Mouse (Mus musculus) ZHBTc4 (cell line): Measurements from ENCODE around the gene Pgf.

ENCODE experiments used
- DNase-seq: peaks from one replicate; pipeline ENCODE4 v3.0.0-alpha.2; 2011; ENCODE audit warnings: low read depth, low spot score

Gene Pgf

GRCm38 (mm10) chr12:85177740-85178239, at the start of gene Pgf:
Pgf (minus strand) TSS chr12:85177790.
- no peak for DNase-seq

GRCm38 (mm10) chr12:85227227-85227626, 49.6 kb upstream of the Pgf start:
- no peak for DNase-seq

- peak; percentile 52 for DNase-seq
These were observed 42.3 kb upstream of the Pgf start for GRCm38 (mm10) chr12:85219905-85220290.

GRCm38 (mm10) chr12:85219236-85219904, 41.8 kb upstream of the Pgf start, which contains the start of gene Eif2b2:
Eif2b2 (plus strand) TSS chr12:85219481.
- peak; percentile 99 for DNase-seq

- DNase-seq: no peak
These were observed 40.2 kb upstream of the Pgf start for GRCm38 (mm10) chr12:85217733-85218310.

- DNase-seq: no peak
These were observed 37.4 kb upstream of the Pgf start for GRCm38 (mm10) chr12:85215031-85215430.

GRCm38 (mm10) chr12:85208687-85209199, 31.2 kb upstream of the Pgf start:
- no peak for DNase-seq

GRCm38 (mm10) chr12:85205425-85205824, 27.8 kb upstream of the Pgf start:
- no peak for DNase-seq

GRCm38 (mm10) chr12:85204105-85204504, 26.5 kb upstream of the Pgf start:
- no peak for DNase-seq

- no peak for DNase-seq
These were observed 26.1 kb upstream of the Pgf start for GRCm38 (mm10) chr12:85203699-85204098.

- DNase-seq: no peak
These were observed 24.6 kb upstream of the Pgf start for GRCm38 (mm10) chr12:85202191-85202590.

GRCm38 (mm10) chr12:85201830-85202147, 24.2 kb upstream of the Pgf start:
- no peak for DNase-seq

GRCm38 (mm10) chr12:85200929-85201829, 23.6 kb upstream of the Pgf start:
- no peak for DNase-seq

GRCm38 (mm10) chr12:85199954-85200353, 22.4 kb upstream of the Pgf start:
- DNase-seq: no peak

- DNase-seq: no peak
These were observed 20.3 kb upstream of the Pgf start for GRCm38 (mm10) chr12:85197936-85198335.

GRCm38 (mm10) chr12:85197371-85197770, 19.8 kb upstream of the Pgf start:
- no peak for DNase-seq

GRCm38 (mm10) chr12:85196191-85196590, 18.6 kb upstream of the Pgf start:
- DNase-seq: no peak

- DNase-seq: no peak
These were observed 17.5 kb upstream of the Pgf start for GRCm38 (mm10) chr12:85195086-85195485.

- no peak for DNase-seq
These were observed 17.0 kb upstream of the Pgf start for GRCm38 (mm10) chr12:85194623-85195018.

GRCm38 (mm10) chr12:85193923-85194622, 16.5 kb upstream of the Pgf start:
- DNase-seq: no peak

GRCm38 (mm10) chr12:85193146-85193545, 15.6 kb upstream of the Pgf start:
- no peak for DNase-seq
